Mouse (Mus musculus) C2C12 (cell line): ENCODE data around the gene Ndufa6. TPM values are rescaled to one million over a fixed set of nuclear protein-coding genes. Genes with fewer than 3 reads are reported as not detected.
A peak's percentile ranks its signal among the peaks of the same experiment; 100 is the strongest.
"Not testable (repeated sequence)": the region's sequence is repeated elsewhere in the genome, so short reads cannot be mapped to it uniquely, and the experiment has no call there.

Source experiments
- H3K27me3 ChIP-seq: one replicate; pipeline ENCODE4 v1.6.1; 2011; ENCODE audit not compliant: control insufficient read depth, insufficient read depth, insufficient read length
- H3K36me3 ChIP-seq: one replicate; pipeline ENCODE4 v1.6.1; 2011; ENCODE audit not compliant: control insufficient read depth, insufficient read depth
- H3K4me3 ChIP-seq: one replicate; pipeline ENCODE4 v1.5.1; 2011; ENCODE audit warnings: mild to moderate bottlenecking, control low read depth; ENCODE audit not compliant: poor library complexity, insufficient read depth, severe bottlenecking
- H3K79me2 ChIP-seq: one replicate; pipeline ENCODE4 v1.6.1; 2011; ENCODE audit not compliant: control insufficient read depth, insufficient read depth
- H3K79me3 ChIP-seq: one replicate; pipeline ENCODE4 v1.6.1; 2011; ENCODE audit warnings: low read depth, control low read depth
- H3ac ChIP-seq: one replicate; pipeline ENCODE3; 2011; ENCODE audit warnings: low read depth; ENCODE audit not compliant: control insufficient read depth, insufficient read length
- CEBPB ChIP-seq: IDR thresholded peaks from one replicate; pipeline ENCODE4 v1.6.1; 2011; ENCODE audit warnings: low read depth, mild to moderate bottlenecking, control low read depth, moderate library complexity
- CTCF ChIP-seq: IDR thresholded peaks from one replicate; pipeline ENCODE4 v1.5.1; 2011; ENCODE audit not compliant: control insufficient read depth, insufficient read depth, insufficient read length
- FOSL1 ChIP-seq: IDR thresholded peaks from one replicate; pipeline ENCODE4 v1.8.0; 2011; ENCODE audit warnings: mild to moderate bottlenecking, low read length; ENCODE audit not compliant: poor library complexity, insufficient read depth, severe bottlenecking
- MAX ChIP-seq: IDR thresholded peaks from one replicate; pipeline ENCODE4 v1.6.1; 2011; ENCODE audit warnings: mild to moderate bottlenecking, control low read depth
- MYOD1 ChIP-seq: IDR thresholded peaks from one replicate; pipeline ENCODE4 v1.6.1; 2011; ENCODE audit warnings: low read depth; ENCODE audit not compliant: control insufficient read depth, insufficient read length
- MYOG ChIP-seq: IDR thresholded peaks from one replicate; pipeline ENCODE4 v1.6.1; 2011; ENCODE audit not compliant: control insufficient read depth, insufficient read length; ENCODE audit errors: extremely low read depth
- USF1 ChIP-seq: IDR thresholded peaks from one replicate; pipeline ENCODE4 v1.6.1; 2011; ENCODE audit warnings: low read depth, mild to moderate bottlenecking, control low read depth, moderate library complexity
- long read RNA-seq, 2 experiments: library from polyadenylated mRNA; unstranded; transcript quantifications; one replicate each; pipeline ENCODE4 v2.0.0; 2019 to 2020
- polyA plus RNA-seq: library from polyadenylated mRNA; unstranded; fragments of >200 nt; fragmentation: generic; extraction: Trizol; gene quantifications from one replicate; pipeline ENCODE4 v1.2.1, GENCODE M21; 2012; ENCODE audit warnings: missing spikeins

Ndufa6 gene
- polyA plus RNA-seq, result 385 TPM
- long read RNA-seq, experiment 1, transcript Ndufa6-205 (2 exons, 382 nt), result minor isoform, 5 of 246 reads
- long read RNA-seq, experiment 1, transcript Ndufa6-201 (3 exons, 590 nt), result major isoform, 236 of 246 reads
- long read RNA-seq, experiment 1, partial matches to known transcripts, result 0 of 246 reads
- long read RNA-seq, experiment 1, other reads (novel, unspliced or antisense), result 3 of 246 reads
- long read RNA-seq, experiment 2, transcript Ndufa6-201 (3 exons, 590 nt), result major isoform, 12 of 12 reads
- long read RNA-seq, experiment 2, partial matches to known transcripts, result 0 of 12 reads
- long read RNA-seq, experiment 2, other reads (novel, unspliced or antisense), result 0 of 12 reads

DNA sequence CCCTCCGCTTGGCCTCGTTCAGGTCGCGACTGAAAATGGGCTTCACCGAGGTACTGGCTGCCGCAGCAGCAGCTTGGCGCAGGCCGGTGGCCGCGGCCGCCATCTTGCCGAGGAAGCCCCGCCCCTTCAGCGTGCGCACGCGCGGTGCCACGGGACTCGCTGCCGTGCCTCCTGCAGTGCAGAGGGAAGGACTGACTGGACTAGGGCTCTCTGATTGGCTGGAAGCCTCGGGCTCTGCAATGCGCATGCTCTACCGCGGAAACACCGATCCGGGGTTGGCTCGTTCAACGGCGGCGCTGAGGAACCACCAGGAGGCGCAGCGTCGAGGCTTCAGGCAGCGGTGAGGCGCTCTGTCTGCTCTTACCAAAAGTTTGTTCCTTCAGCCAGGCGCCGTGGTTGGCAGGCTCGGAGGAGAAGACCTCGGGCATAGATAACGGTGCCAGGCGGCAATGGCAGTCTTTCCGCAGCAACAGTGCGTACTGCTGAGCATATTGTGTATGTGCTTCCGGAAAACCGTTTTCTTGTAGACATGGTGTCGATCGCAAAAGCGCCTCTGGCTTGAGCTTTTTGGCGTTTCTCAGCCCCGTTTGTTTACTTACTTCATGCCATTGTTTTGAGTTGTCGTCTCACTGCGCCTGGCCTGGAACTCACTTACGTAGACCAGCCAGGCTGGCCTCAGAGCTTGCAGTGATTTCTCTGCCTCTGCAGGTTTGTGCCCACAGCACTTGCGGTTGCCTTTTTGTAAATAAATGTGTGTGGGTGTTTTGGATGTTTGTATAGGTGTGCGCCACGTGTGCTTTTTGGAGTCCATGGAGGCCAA lies at the start of gene Ndufa6:
Gene Ndufa6 (minus strand): TSS at position 197 of the 820 bp plus-strand sequence.
- Histone ChIP-seq H3K36me3 (peaks cover 21% of the 10 kb centered on the region), H3K79me3 (peaks cover 25% of the 10 kb centered on the region), H3K79me2 (peaks cover 42% of the 10 kb centered on the region), H3K27me3 (no peaks in the 10 kb centered on the region), H3K4me3 (peak within 1 kb of the TSS; percentile 100), H3ac (peak within 1 kb of the TSS; percentile 95)
- TF ChIP-seq CEBPB, result no peak
- peak; percentile 83 for TF ChIP-seq MAX
- TF ChIP-seq USF1, result no peak
- TF ChIP-seq CTCF, result peak; percentile 98
- TF ChIP-seq FOSL1, result no peak
- TF ChIP-seq MYOD1, result no peak
- no peak for TF ChIP-seq MYOG

DNA sequence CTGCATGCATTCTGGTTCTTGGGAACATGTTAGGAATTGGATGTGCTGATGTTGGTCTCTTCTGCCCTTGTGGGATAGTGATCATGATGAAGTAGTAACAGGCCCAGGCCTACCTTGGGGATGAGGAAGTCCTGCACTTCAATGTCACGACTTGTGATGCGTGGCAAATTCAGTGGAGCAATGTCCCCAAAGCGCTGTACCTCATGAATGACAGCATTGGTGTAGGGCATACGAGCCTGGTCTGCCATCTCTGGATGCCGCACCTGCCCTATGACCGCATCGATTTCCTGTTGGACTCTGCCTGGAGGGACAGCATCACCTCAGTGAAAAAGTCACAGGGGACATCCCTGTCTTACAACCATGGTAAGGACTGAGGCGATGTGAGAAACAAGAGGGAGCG lies 49.5 kb upstream of the Ndufa6 start:
- Histone ChIP-seq H3K4me3 (no peak overlapping the region), H3ac (no peak overlapping the region), H3K36me3 (no peaks in the 10 kb centered on the region), H3K79me3 (no peaks in the 10 kb centered on the region), H3K79me2 (no peaks in the 10 kb centered on the region), H3K27me3 (peaks cover 4% of the 10 kb centered on the region)
- no peak for TF ChIP-seq MYOD1
- TF ChIP-seq CEBPB, result no peak
- no peak for TF ChIP-seq USF1
- no peak for TF ChIP-seq FOSL1
- no peak for TF ChIP-seq CTCF
- TF ChIP-seq MAX, result no peak
- no peak for TF ChIP-seq MYOG

- no peak overlapping the region for H3K4me3 ChIP-seq
- no peaks in the 10 kb centered on the region for H3K79me2 ChIP-seq
- H3K27me3 ChIP-seq, result peaks cover under 1% of the 10 kb centered on the region
- H3K36me3 ChIP-seq, result no peaks in the 10 kb centered on the region
- no peak for TF ChIP-seq CEBPB
- TF ChIP-seq MYOD1, result no peak
- TF ChIP-seq MAX, result no peak
- TF ChIP-seq FOSL1, result no peak
- TF ChIP-seq MYOG, result no peak
- no peak for TF ChIP-seq USF1
- no peak for TF ChIP-seq CTCF
- no peak overlapping the region for H3ac ChIP-seq
- H3K79me3 ChIP-seq, result no peaks in the 10 kb centered on the region
Measured at GRCm38 (mm10) chr15:82402741-82403140, 48.6 kb upstream of the Ndufa6 start.

DNA sequence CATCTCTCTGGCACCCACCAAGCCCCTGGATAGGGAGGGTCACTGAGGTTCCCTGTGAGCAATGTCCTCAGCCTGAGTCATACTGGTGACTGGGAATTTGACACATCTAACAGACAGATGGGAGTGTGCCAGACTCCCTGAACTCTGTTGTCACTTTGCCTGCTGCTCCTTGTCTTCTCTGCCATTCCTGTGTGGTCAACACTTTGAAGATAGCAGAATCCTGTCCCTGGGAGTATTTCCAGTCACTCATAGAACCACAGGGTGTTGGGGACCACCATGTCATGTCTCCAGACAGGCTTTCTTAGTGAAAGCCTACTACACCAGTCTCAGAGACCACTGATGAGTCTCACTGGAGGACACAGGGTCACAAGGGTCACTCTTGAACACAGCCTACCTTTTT lies 48.0 kb upstream of the Ndufa6 start:
- no peak overlapping the region for H3K4me3 ChIP-seq
- H3ac ChIP-seq, result no peak overlapping the region
- H3K79me2 ChIP-seq, result no peaks in the 10 kb centered on the region
- TF ChIP-seq MYOG (no peak), CTCF (no peak), MYOD1 (no peak), CEBPB (no peak), USF1 (no peak), MAX (no peak), FOSL1 (no peak)
- H3K36me3 ChIP-seq, result no peaks in the 10 kb centered on the region
- H3K27me3 ChIP-seq, result no peaks in the 10 kb centered on the region
- no peaks in the 10 kb centered on the region for H3K79me3 ChIP-seq

- Histone ChIP-seq H3K79me3 (no peaks in the 10 kb centered on the region), H3K27me3 (no peaks in the 10 kb centered on the region), H3K79me2 (no peaks in the 10 kb centered on the region), H3K4me3 (no peak overlapping the region), H3ac (no peak overlapping the region), H3K36me3 (no peaks in the 10 kb centered on the region)
- TF ChIP-seq MAX, result no peak
- TF ChIP-seq MYOG, result no peak
- no peak for TF ChIP-seq FOSL1
- no peak for TF ChIP-seq MYOD1
- no peak for TF ChIP-seq CTCF
- no peak for TF ChIP-seq CEBPB
- TF ChIP-seq USF1, result no peak
Measured at GRCm38 (mm10) chr15:82401516-82401915, 47.4 kb upstream of the Ndufa6 start.

DNA sequence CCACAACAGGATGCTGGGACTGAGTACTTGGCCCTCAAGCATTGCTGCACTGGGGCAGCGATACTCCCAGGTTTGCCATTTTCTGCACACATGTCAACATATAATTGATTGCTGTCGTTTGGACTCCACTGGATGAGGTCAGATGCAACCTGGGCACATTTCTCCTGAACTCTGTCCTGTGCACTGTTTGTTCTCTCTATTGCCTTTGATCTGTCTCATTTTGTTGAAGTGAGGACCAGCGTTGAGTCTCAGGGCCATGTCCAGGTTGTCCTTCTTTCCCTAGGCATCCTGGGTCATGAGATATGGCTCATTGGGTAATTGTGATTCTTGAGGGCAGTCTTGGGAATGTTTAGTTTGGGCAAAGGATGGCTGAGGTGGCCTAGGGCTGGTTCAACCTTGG lies 41.8 kb upstream of the Ndufa6 start:
- H3K79me2 ChIP-seq, H3K4me3 ChIP-seq, H3K79me3 ChIP-seq: not testable (repeated sequence)

GRCm38 (mm10) chr15:82393922-82394321 lies 39.8 kb upstream of the Ndufa6 start, which contains the start of gene Cyp2d11:
TSS of gene Cyp2d11 (minus strand) at chr15:82394022.
- not testable (repeated sequence) for H3K27me3 ChIP-seq, H3K79me3 ChIP-seq, H3K4me3 ChIP-seq, H3ac ChIP-seq, H3K79me2 ChIP-seq, H3K36me3 ChIP-seq

More for the DNA sequence above, 41.8 kb upstream of the Ndufa6 start:
- not testable (repeated sequence) for H3K36me3 ChIP-seq, H3K27me3 ChIP-seq, H3ac ChIP-seq

DNA sequence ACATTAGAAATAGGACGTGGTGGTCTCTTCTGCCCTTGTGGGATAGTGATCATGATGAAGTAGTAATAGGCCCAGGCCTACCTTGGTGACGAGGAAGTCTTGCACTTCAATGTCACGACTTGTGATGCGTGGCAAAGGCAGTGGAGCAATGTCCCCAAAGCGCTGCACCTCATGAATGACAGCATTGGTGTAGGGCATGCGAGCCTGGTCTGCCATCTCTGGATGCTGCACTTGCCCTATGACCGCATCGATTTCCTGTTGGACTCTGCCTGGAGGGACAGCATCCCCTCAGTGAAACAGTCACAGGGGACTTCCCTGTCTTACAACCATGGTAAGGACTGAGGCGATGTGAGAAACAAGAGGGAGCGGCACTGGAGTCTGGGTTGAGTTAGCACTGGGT lies 35.8 kb upstream of the Ndufa6 start:
- H3ac ChIP-seq, H3K36me3 ChIP-seq, H3K79me3 ChIP-seq, H3K4me3 ChIP-seq, H3K79me2 ChIP-seq: not testable (repeated sequence)
- peaks cover 10% of the 10 kb centered on the region for H3K27me3 ChIP-seq
